Mouse (Mus musculus) layer of hippocampus, postnatal 36 days (tissue): ENCODE measurements around the gene Vmn1r10. TPM values are rescaled to one million over a fixed set of nuclear protein-coding genes. Genes with fewer than 3 reads are reported as not detected.

Experiments
- DNase-seq, 2 experiments: peaks; one replicate each; pipeline ENCODE4 v3.0.0; 2022
- total RNA-seq, 2 experiments: library from RNA; stranded (reverse); gene quantifications; 2 replicates each; pipeline ENCODE4 v1.2.3; 2021

The Vmn1r10 gene
- total RNA-seq: not detected

DNA sequence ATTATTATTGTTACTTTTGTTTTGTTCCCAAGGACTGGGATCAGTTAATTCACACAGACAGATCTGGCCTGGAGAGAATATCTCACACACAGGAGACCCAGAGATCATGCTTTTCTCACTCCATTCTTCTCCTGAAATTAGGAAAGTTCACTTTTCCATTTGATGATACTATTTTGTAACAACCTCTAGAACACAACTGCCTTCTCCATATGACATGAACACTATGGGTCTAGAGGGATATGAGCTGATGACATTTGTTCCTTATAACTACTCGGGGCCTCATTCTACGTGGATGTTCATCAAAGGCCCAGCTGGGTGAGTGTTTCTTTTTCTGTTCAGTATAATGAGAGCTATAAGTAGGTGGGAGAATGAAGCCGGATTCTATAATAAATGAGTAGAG is at the start of gene Vmn1r10:
Vmn1r10 (plus strand) TSS at position 301 of the 400 bp plus-strand sequence.
- no peak for DNase-seq

DNA sequence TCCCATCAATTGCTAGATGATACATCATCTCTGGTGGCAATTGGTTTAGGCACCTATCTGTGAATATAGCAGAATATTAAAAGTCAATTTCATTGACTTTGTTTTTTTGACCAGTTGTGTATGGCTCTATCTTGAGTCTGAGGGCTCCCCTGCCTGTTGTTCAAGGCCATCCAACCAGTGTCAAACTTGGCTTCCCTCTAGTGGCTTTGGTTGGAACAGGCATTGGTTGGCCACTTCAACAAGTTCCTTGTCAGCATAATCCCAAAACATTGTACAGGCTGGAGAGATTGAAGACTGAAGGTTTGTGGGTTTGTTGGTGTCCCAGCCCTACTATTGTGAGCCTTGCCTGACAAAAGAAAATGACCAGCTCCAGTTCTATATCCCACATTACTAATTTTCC is 45.5 kb upstream of the Vmn1r10 start:
- DNase-seq: no peak

DNA sequence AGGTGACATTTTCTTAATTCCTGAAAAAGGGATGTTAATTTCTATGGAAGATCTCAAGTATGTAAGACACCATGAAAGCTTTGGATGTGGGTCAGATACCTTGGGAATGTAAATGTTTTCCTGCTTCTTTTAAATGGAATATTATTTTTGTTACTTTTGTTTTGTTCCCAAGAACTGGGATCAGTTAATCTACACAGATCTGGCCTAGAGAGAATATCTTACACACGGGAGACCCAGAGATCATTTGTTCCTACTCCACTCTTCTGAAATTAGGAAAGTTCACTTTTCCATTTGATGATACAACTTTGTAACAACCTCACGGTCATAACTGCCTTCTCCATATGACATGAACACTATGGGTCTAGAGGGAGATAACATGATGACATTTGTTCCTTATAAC is 42.8 kb upstream of the Vmn1r10 start, which contains the start of gene Vmn1r9:
Vmn1r9 (plus strand) TSS at position 301 of the 400 bp plus-strand sequence.
- no peak for DNase-seq

DNA sequence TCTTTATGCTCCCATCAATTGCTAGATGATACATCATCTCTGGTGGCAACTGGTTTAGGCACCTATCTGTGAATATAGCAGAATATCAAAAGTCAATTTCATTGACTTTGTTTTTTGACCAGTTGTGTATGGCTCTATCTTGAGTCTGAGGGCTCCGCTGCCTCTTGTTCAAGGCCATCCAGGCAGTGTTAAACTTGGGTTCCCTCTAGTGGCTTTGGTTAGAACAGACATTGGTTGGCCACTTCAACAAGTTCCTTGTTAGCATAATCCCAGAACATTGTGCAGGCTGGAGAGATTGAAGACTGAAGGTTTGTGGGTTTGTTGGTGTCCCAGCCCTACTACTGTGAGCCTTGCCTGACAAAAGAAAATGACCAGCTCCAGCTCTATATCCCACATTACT is 2.9 kb upstream of the Vmn1r10 start:
- DNase-seq: no peak

DNA sequence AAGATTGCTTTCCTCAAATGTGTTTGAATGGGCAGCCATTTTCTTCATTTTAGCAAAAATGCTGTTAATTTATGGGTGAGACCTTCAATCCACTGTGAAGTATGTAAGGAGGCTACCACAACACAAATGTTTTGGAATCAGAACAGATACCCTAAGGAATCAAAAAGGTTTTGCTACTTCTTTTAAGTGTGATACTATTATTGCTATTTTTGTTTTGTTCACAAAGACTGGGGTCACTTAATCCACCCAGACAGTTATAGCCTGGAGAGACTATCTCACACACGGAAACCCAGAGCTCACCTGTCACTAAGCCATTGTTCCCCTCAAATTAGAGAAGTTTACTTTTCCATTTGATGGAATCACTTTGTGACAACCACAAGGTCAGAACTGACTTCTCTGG is 23.9 kb downstream of the Vmn1r10 start, which contains the start of gene Vmn1r11:
Vmn1r11 (plus strand) TSS at position 301 of the 400 bp plus-strand sequence.
- no peak for DNase-seq

DNA sequence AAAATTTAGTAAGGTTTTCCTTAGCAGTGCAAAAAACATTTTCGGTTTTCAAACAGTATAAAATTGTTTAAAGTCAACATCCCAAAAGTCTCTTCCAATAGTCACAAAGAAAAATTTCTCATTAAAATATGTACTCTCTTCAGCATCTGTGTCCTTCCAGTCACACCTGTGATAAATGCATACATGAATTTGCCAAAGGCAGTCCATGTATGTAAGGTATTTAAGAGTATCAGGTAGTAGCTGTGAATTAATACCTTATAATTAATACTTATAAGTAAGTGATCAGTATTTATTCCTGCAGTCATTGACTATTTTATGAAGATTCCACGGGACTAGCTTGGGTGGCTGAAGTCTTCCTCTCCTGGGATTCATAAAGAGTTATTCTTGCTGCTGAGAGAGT is 47.4 kb downstream of the Vmn1r10 start, which contains the start of gene Vmn1r12:
Vmn1r12 (plus strand) TSS at position 301 of the 400 bp plus-strand sequence.
- no peak for DNase-seq

Other genes with a start within 250 kb of the Vmn1r10 start
- gene Nt5c3, start 185.5 kb upstream of the Vmn1r10 start, total RNA-seq: 10 to 100 TPM; 37.6 to 42.9 TPM
- gene Vmn1r4, start 185.4 kb upstream of the Vmn1r10 start, total RNA-seq: under 1 TPM; 0.25 to 0.27 TPM
- gene Vmn1r5, start 139.2 kb upstream of the Vmn1r10 start, total RNA-seq: not detected
- gene Vmn1r6, start 112.2 kb upstream of the Vmn1r10 start, total RNA-seq: not detected
- not detected for gene Vmn1r7, start 84.1 kb upstream of the Vmn1r10 start, total RNA-seq
- not detected for gene Vmn1r8, start 77.2 kb upstream of the Vmn1r10 start, total RNA-seq
- not detected for gene Vmn1r9, start 42.7 kb upstream of the Vmn1r10 start, total RNA-seq
- not detected for gene Vmn1r11, start 24.0 kb downstream of the Vmn1r10 start, total RNA-seq
- gene Vmn1r12, start 47.5 kb downstream of the Vmn1r10 start, total RNA-seq: not detected
- gene Vmn1r13, start 93.8 kb downstream of the Vmn1r10 start, total RNA-seq: not detected
- not detected for gene Vmn1r14, start 122.2 kb downstream of the Vmn1r10 start, total RNA-seq
- gene Vmn1r15, start 148.5 kb downstream of the Vmn1r10 start, total RNA-seq: not detected
- gene Vmn1r16, start 220.0 kb downstream of the Vmn1r10 start, total RNA-seq: not detected